Mouse (Mus musculus) spleen, postnatal 10 days (tissue): ENCODE data around the gene Camkk1.

ENCODE experiments used
- DNase-seq, 2 experiments: peaks; one replicate each; pipeline ENCODE4 v3.0.0; 2021 to 2022; ENCODE audit warnings: low spot score in 2 of 2

The Camkk1 gene

GRCm38 (mm10) chr11:73049335-73049734 lies 30.5 kb downstream of the Camkk1 start:
- peak; percentile 70 to 86 for DNase-seq

DNA sequence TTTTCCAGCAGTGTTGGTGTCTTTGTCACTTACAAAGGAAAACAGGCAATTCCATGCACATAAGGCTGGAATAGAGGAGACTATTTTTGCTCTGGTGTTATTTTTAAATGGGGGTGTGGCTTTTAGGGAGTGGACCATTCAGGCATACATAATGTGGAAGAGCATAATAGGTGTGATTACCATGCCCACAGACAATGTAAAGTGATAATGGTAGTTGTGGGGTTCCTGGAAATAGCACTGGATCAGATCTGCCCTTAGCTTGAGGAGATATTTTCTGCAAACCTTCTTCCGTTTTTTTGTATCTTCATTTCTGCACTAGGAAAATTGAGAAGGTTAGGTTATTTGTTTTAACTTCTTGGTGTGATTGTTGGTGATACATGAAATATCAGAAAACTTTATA lies 34.0 kb downstream of the Camkk1 start:
- DNase-seq: no peak

GRCm38 (mm10) chr11:73057701-73058100 lies 38.9 kb downstream of the Camkk1 start:
- no peak for DNase-seq

DNA sequence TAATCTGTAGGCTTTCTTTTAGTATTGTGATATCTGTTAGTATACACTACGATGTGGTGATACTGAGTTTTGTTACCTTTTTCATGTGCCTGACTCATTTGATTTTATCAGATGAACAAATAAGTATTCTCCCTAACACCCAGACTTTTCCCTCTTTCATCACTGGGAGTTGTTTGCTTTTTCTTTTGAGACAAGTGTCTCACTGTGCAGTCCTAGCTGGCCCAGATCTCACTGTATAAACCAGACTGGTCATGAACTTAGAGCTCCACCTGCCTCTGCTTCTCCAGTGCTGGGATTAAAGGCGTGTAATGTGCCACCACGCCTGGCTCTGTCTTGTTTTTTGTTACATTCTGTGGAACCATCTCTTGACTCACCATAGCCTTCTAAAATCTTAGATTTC lies 40.8 kb downstream of the Camkk1 start:
- no peak for DNase-seq

GRCm38 (mm10) chr11:73061413-73061812 lies 42.6 kb downstream of the Camkk1 start:
- no peak for DNase-seq

DNA sequence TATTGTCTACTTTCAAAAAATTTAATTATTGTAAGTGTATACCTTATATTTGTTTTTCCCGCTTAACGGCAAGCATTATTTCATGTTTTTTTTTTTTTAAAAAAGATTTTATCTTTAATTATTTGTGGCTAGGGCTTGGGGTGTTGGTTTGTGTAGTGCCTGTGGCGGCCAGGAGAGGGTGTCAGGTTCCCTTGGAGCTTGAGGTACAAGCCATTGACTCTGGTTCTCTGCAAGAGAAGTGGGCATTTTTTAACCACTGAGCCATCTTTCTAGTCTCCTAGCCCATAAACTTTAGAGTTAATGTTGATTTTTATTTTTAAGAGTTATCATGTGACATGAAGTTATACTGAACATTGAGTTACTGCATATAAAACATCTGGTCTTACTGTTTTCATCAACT lies 53.0 kb downstream of the Camkk1 start:
- DNase-seq: peak in 1 of 2 experiments; percentile 69

DNA sequence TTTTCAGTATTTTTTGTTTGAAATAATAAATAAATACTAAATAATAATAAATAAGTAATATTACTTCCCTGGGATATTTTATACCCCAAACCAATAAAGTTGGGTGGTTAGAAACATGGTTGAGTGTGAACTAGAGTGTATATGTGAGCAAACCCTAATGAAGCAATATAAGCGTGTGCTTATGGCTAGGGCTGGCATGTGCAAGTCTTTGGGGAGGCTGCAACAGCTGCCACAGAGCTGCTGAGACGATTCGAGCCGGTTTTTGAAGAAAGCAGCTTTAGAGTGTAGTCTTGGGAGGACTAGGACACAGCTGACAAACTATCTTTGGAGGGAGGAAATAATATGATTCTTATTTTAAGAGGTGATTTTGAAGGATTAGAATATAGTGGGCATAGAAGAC lies 57.5 kb downstream of the Camkk1 start:
- DNase-seq: no peak

DNA sequence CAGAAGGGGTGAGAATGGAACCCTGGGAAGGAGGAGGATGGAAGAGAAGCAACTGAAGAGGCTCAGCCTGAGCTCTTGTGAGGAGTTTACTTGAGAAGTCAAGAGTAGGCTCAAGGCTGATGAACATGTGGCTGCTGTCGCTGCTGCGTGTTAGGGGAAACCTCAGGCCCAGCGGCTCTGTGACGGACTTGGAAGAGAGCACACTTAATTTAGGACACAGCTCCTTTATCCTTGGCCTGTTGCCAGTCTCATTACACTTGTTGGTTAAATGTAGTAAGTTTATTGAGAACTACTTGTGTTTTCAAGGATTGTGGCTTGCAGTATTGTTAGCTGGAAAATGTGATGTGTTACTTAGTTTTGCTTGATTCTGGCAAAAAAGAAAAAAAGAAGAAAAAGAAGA lies 57.9 kb downstream of the Camkk1 start:
- no peak for DNase-seq

GRCm38 (mm10) chr11:73077211-73077720 lies 58.5 kb downstream of the Camkk1 start:
- DNase-seq: no peak

DNA sequence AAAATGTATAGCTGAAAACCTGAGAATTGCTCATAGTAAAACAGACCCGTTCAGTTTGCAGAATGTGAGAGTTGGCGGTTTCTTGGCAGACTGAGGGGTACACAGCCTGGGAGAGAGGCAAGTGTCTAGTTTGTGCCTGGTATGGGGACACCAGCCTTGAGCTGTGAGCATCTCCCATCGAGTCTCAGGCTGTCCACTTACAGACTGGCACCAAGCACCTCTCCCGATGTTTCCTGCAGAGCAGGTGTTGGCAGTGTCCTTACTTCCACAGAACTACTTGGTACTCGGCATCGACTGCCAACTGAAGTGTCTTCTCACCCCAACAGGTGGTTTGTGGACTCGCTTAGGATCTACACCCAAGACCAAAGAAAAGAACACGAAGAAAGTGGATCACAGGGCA lies 59.8 kb downstream of the Camkk1 start:
- DNase-seq: no peak

DNA sequence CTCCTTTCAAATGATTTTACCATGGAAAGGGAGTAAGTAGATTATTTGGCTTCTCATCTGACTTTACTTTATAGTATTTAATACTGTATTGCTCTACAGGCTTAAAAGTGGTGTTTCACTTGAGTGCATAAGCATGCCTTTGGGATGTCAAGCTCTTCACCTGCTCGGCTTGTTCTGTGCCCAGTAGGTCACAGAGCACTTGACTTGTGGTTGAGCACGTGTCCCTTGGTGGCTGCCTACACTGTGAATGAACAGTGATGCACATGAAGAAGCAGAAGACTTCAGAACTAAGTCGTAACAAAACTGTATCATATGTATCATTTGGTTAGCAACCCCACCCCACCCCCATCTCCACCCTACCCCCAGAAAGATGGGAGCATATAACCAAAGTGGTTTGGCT lies 61.5 kb downstream of the Camkk1 start:
- no peak for DNase-seq

DNA sequence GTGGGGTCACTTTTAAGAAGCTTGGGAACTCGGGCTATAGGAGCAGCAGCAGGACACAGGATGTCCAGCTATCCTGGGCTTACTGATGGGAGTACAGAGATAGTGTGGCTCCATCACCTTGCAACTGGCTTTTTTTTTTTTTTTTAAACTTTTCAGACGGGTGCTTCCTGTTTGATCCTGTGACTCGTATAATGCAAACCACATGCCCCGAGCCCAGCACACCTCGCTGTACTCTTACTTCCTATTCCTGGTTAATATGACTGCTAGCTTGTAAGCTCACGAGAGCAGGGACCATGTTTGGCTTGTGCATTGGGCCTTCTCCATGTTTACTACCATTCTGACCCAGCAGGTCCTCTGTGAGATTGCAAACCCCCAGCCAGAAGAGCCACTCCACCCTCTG lies 65.5 kb downstream of the Camkk1 start:
- DNase-seq: peak in 1 of 2 experiments; percentile 36

DNA sequence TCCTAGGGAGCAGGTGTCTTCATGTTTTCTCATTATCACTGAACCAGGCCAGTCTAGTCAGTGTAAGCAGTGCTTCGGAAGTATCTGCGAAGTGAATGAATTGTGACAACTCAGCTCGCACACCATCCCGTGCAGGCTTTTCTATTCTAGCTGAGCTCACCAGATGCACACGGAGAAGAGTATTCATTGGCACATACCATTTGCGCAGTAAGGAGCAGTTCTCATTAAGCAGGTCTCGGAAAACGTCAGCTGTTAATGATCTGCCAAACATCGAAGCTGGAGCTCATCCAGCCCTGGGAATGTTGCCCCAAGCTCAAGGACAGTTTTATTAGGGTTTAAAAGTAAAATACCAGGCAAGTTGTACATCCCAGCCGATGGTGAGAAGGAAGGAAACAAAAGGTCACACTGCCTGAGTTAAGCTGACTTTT lies 66.0 kb downstream of the Camkk1 start:
- no peak for DNase-seq

GRCm38 (mm10) chr11:73085391-73085790 lies 66.6 kb downstream of the Camkk1 start:
- no peak for DNase-seq

GRCm38 (mm10) chr11:73087700-73088480 lies 69.1 kb downstream of the Camkk1 start:
- DNase-seq: no peak

GRCm38 (mm10) chr11:73090283-73090682 lies 71.5 kb downstream of the Camkk1 start, which contains the start of gene Itgae:
Gene Itgae, plus strand, starts transcription at chr11:73090583.
- DNase-seq: no peak

DNA sequence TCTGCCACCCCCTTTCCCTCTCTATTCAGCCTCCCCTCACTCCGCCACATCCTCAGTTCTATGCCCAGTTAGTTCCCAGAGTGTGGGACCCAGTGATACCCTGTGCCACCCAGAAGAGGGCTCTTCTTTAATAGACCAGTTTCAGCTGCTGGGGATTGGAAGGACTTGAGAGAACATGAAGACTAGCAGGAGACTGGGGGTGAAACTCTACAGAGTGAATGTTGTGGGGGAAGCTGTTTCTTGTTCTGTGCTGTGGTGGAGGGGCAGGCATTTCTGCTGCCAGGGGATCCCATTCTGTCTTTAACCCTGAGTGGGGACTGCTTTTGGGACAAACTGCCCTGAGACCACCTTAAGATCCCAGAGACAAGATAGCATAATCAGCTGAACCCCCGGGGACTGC lies 72.0 kb downstream of the Camkk1 start:
- DNase-seq: no peak
